Mouse (Mus musculus) MEL (cell line): Measurements from ENCODE around the gene Ddit4. TPM values are rescaled to one million over a fixed set of nuclear protein-coding genes. Genes with fewer than 3 reads are reported as not detected.

ENCODE experiments used
- DNase-seq: peaks from one replicate; pipeline ENCODE4 v3.0.0; 2011; ENCODE audit warnings: low read depth, low spot score
- H3K27ac ChIP-seq: 2 replicates; pipeline ENCODE4 v1.5.1; 2012; ENCODE audit warnings: low read depth, mild to moderate bottlenecking, control low read depth, low read length, moderate library complexity; ENCODE audit not compliant: control insufficient read depth
- H3K27me3 ChIP-seq, 2 experiments: fragments of 150-350 bp in 1 of 2; sonication (generic) in 1 of 2; 2 replicates each; pipeline ENCODE4 v1.6.1; 2012; ENCODE audit warnings: low read length in 2 of 2, mild to moderate bottlenecking in 2 of 2, improper control_type of control experiment in 1 of 2, moderate library complexity in 1 of 2; ENCODE audit not compliant: insufficient read depth in 2 of 2, control insufficient read depth in 1 of 2
- H3K36me3 ChIP-seq, 2 experiments: 2 replicates each; pipeline ENCODE4 v1.6.1; 2012 to 2014; ENCODE audit warnings: low read length in 2 of 2, improper control_type of control experiment in 1 of 2, inconsistent platforms in 1 of 2, mild to moderate bottlenecking in 1 of 2; ENCODE audit not compliant: insufficient read depth in 2 of 2, control insufficient read depth in 1 of 2
- H3K4me1 ChIP-seq, 2 experiments: fragments of 150-350 bp in 1 of 2; sonication (generic) in 1 of 2; 2 replicates each; pipeline ENCODE4 v1.6.1; 2012; ENCODE audit warnings: low read length in 2 of 2, improper control_type of control experiment in 1 of 2, mild to moderate bottlenecking in 1 of 2; ENCODE audit not compliant: insufficient read depth in 2 of 2, control insufficient read depth in 1 of 2
- H3K4me3 ChIP-seq, 2 experiments: fragments of 150-350 bp in 1 of 2; sonication (generic) in 1 of 2; 2 replicates each; pipeline ENCODE4 v1.5.1; 2012; ENCODE audit warnings: low read depth in 2 of 2, low read length in 2 of 2, mild to moderate bottlenecking in 2 of 2, moderate library complexity in 2 of 2, control low read depth in 1 of 2, improper control_type of control experiment in 1 of 2; ENCODE audit not compliant: control insufficient read depth in 1 of 2, insufficient read depth in 1 of 2
- H3K79me2 ChIP-seq: 2 replicates; pipeline ENCODE4 v1.6.1; 2012; ENCODE audit warnings: mild to moderate bottlenecking, low read length, moderate library complexity; ENCODE audit not compliant: control insufficient read depth, poor library complexity, insufficient read depth
- H3K9ac ChIP-seq: 2 replicates; pipeline ENCODE4 v1.6.1; 2012; ENCODE audit warnings: low read depth, mild to moderate bottlenecking, control low read depth, low read length, moderate library complexity; ENCODE audit not compliant: control insufficient read depth, poor library complexity, severe bottlenecking
- H3K9me3 ChIP-seq: fragments of 150-350 bp; sonication (generic); replicated peaks from 2 replicates; pipeline ENCODE4 v1.6.1; 2012; ENCODE audit warnings: mild to moderate bottlenecking, low read length, improper control_type of control experiment, moderate library complexity; ENCODE audit not compliant: insufficient read depth
- BHLHE40 ChIP-seq: IDR thresholded peaks from 2 replicates; pipeline ENCODE4 v1.6.1; 2012; ENCODE audit warnings: low read depth, mild to moderate bottlenecking, inconsistent platforms, low read length, improper control_type of control experiment, borderline replicate concordance
- CHD1 ChIP-seq: IDR thresholded peaks from 2 replicates; pipeline ENCODE4 v1.6.1; 2012; ENCODE audit warnings: low read depth, mild to moderate bottlenecking, inconsistent platforms, low read length, improper control_type of control experiment
- CTCF ChIP-seq, 3 experiments: IDR thresholded peaks in 2 of 3; conservative IDR thresholded peaks in 1 of 3; 2 replicates each; pipeline ENCODE4 v1.5.1; 2011 to 2012; ENCODE audit warnings: low read length in 3 of 3, low read depth in 2 of 3, mild to moderate bottlenecking in 2 of 3, improper control_type of control experiment in 1 of 3, inconsistent platforms in 1 of 3, mixed read lengths in 1 of 3, moderate library complexity in 1 of 3; ENCODE audit not compliant: control insufficient read depth in 1 of 3, insufficient read depth in 1 of 3, poor library complexity in 1 of 3, severe bottlenecking in 1 of 3
- EP300 ChIP-seq, 2 experiments: IDR thresholded peaks; 2 replicates each; pipeline ENCODE4 v1.6.1; 2011; ENCODE audit warnings: improper control_type of control experiment in 2 of 2, low read length in 2 of 2, low read depth in 1 of 2, mild to moderate bottlenecking in 1 of 2
- ETS1 ChIP-seq: IDR thresholded peaks from 2 replicates; pipeline ENCODE4 v1.6.1; 2012; ENCODE audit warnings: low read depth, mild to moderate bottlenecking, inconsistent platforms, low read length, improper control_type of control experiment, moderate library complexity
- GABPA ChIP-seq: IDR thresholded peaks from 2 replicates; pipeline ENCODE4 v1.6.1; 2012; ENCODE audit warnings: low read depth, mild to moderate bottlenecking, inconsistent platforms, low read length, improper control_type of control experiment, moderate library complexity
- GATA1 ChIP-seq: IDR thresholded peaks from 2 replicates; pipeline ENCODE4 v1.6.1; 2011; ENCODE audit warnings: low read depth, low read length, improper control_type of control experiment
- HCFC1 ChIP-seq: IDR thresholded peaks from 2 replicates; pipeline ENCODE4 v1.6.1; 2012; ENCODE audit warnings: low read depth, mild to moderate bottlenecking, inconsistent platforms, low read length, improper control_type of control experiment, moderate library complexity
- JUND ChIP-seq: IDR thresholded peaks from 2 replicates; pipeline ENCODE4 v1.6.1; 2011; ENCODE audit warnings: low read depth, mild to moderate bottlenecking, improper control_type of control experiment, low read length
- KAT2A ChIP-seq: conservative IDR thresholded peaks from 2 replicates; pipeline ENCODE4 v1.6.1; 2012; ENCODE audit warnings: low read depth, low read length, improper control_type of control experiment, inconsistent platforms
- MAFK ChIP-seq: IDR thresholded peaks from 2 replicates; pipeline ENCODE4 v1.6.1; 2011; ENCODE audit warnings: low read depth, mild to moderate bottlenecking, low read length, improper control_type of control experiment, borderline replicate concordance
- MAZ ChIP-seq: IDR thresholded peaks from 2 replicates; pipeline ENCODE4 v1.6.1; 2012; ENCODE audit warnings: low read depth, mild to moderate bottlenecking, inconsistent platforms, low read length, improper control_type of control experiment
- MXI1 ChIP-seq: IDR thresholded peaks from 2 replicates; pipeline ENCODE4 v1.6.1; 2011; ENCODE audit warnings: mild to moderate bottlenecking, low read depth, low read length, improper control_type of control experiment
- MYB ChIP-seq: IDR thresholded peaks from 2 replicates; pipeline ENCODE4 v1.6.1; 2011; ENCODE audit warnings: mild to moderate bottlenecking, low read depth, low read length, improper control_type of control experiment
- MYC ChIP-seq: IDR thresholded peaks from 2 replicates; pipeline ENCODE4 v1.6.1; 2011; ENCODE audit warnings: low read depth, mild to moderate bottlenecking, low read length, improper control_type of control experiment, moderate library complexity
- NELFE ChIP-seq: IDR thresholded peaks from 2 replicates; pipeline ENCODE4 v1.6.1; 2011; ENCODE audit warnings: low read depth, low read length, improper control_type of control experiment
- NRF1 ChIP-seq: IDR thresholded peaks from 2 replicates; pipeline ENCODE4 v1.6.1; 2014; ENCODE audit warnings: low read depth, mild to moderate bottlenecking, inconsistent platforms, low read length, improper control_type of control experiment, moderate library complexity; ENCODE audit not compliant: poor library complexity, insufficient read depth, severe bottlenecking
- POLR2A ChIP-seq, 2 experiments: IDR thresholded peaks; 2 replicates each; pipeline ENCODE4 v1.6.1; 2011 to 2012; ENCODE audit warnings: low read length in 2 of 2, mild to moderate bottlenecking in 2 of 2, control low read depth in 1 of 2, improper control_type of control experiment in 1 of 2, low read depth in 1 of 2, moderate library complexity in 1 of 2; ENCODE audit not compliant: control insufficient read depth in 1 of 2, insufficient read depth in 1 of 2, poor library complexity in 1 of 2
- POLR2AphosphoS2 ChIP-seq: IDR thresholded peaks from 2 replicates; pipeline ENCODE4 v1.6.1; 2011; ENCODE audit warnings: low read length, improper control_type of control experiment
- POLR2AphosphoS5 ChIP-seq: IDR thresholded peaks from 2 replicates; pipeline ENCODE4 v1.6.1; 2012; ENCODE audit warnings: low read depth, borderline replicate concordance, mild to moderate bottlenecking, inconsistent platforms, low read length, moderate library complexity, mixed read lengths
- RCOR1 ChIP-seq: IDR thresholded peaks from 2 replicates; pipeline ENCODE4 v1.6.1; 2012; ENCODE audit warnings: low read depth, mild to moderate bottlenecking, inconsistent platforms, low read length, improper control_type of control experiment
- SIN3A ChIP-seq: IDR thresholded peaks from 2 replicates; pipeline ENCODE4 v1.6.1; 2012; ENCODE audit warnings: low read length, improper control_type of control experiment, inconsistent platforms
- SMC3 ChIP-seq: IDR thresholded peaks from 2 replicates; pipeline ENCODE4 v1.6.1; 2011; ENCODE audit warnings: low read depth, low read length, improper control_type of control experiment
- TAL1 ChIP-seq: IDR thresholded peaks from 2 replicates; pipeline ENCODE4 v1.6.1; 2012; ENCODE audit warnings: mild to moderate bottlenecking, inconsistent platforms, low read length, moderate library complexity, mixed read lengths
- TBP ChIP-seq: IDR thresholded peaks from 2 replicates; pipeline ENCODE4 v1.8.0; 2011; ENCODE audit warnings: low read depth, low read length, improper control_type of control experiment
- TCF12 ChIP-seq: IDR thresholded peaks from 2 replicates; pipeline ENCODE4 v1.6.1; 2014; ENCODE audit warnings: low read depth, mild to moderate bottlenecking, inconsistent platforms, low read length, improper control_type of control experiment, moderate library complexity
- UBTF ChIP-seq: IDR thresholded peaks from 2 replicates; pipeline ENCODE4 v1.6.1; 2012; ENCODE audit warnings: low read depth, mild to moderate bottlenecking, inconsistent platforms, low read length, improper control_type of control experiment, moderate library complexity, borderline replicate concordance; ENCODE audit not compliant: insufficient read depth
- USF1 ChIP-seq: IDR thresholded peaks from 2 replicates; pipeline ENCODE4 v1.6.1; 2014; ENCODE audit warnings: low read depth, mild to moderate bottlenecking, inconsistent platforms, low read length, improper control_type of control experiment, moderate library complexity
- ZKSCAN1 ChIP-seq: IDR thresholded peaks from 2 replicates; pipeline ENCODE4 v1.6.1; 2012; ENCODE audit warnings: low read depth, mild to moderate bottlenecking, inconsistent platforms, low read length, improper control_type of control experiment, moderate library complexity
- ZMIZ1 ChIP-seq: IDR thresholded peaks from 2 replicates; pipeline ENCODE4 v1.6.1; 2012; ENCODE audit warnings: low read depth, mild to moderate bottlenecking, inconsistent platforms, low read length, improper control_type of control experiment, moderate library complexity
- ZNF384 ChIP-seq: IDR thresholded peaks from 2 replicates; pipeline ENCODE4 v1.6.1; 2012; ENCODE audit warnings: low read depth, mild to moderate bottlenecking, inconsistent platforms, low read length, improper control_type of control experiment
- polyA plus RNA-seq, 2 experiments: library from polyadenylated mRNA; stranded (reverse) in 1 of 2; unstranded in 1 of 2; fragments of >175 nt in 1 of 2; fragments of >200 nt in 1 of 2; gene quantifications; 2 replicates each; pipeline versions ENCODE4 v1.2.1 to v1.2.4; 2012; ENCODE audit warnings: low replicate concordance in 2 of 2, low read depth in 1 of 2; ENCODE audit not compliant: insufficient read length in 2 of 2, insufficient read depth in 1 of 2, missing spikeins in 1 of 2
- total RNA-seq: library from RNA; depleted of rRNA; stranded (reverse); fragments of 300-350 nt; gene quantifications from 2 replicates; pipeline ENCODE4 v1.2.3, GENCODE M21; 2012

The Ddit4 gene
- total and polyA plus RNA-seq, 3 experiments: 2.6 to 11.6 TPM; not detected in 1

GRCm38 (mm10) chr10:59974786-59975185, 23.2 kb upstream of the Ddit4 start:
- Histone ChIP-seq H3K27ac (peak overlapping the region; percentile 23), H3K4me1 (peaks cover 24 to 48% of the 10 kb centered on the region in 2 experiments), H3K4me3 (no peak overlapping the region), H3K9ac (peak overlapping the region; percentile 61; the same call in 1 of the 2 replicates), H3K79me2 (no peaks in the 10 kb centered on the region), H3K36me3 (peaks cover 0 to 32% of the 10 kb centered on the region in 2 experiments; a peak in 2 of 4 replicates), H3K27me3 (no peaks in the 10 kb centered on the region), H3K9me3 (no peaks in the 10 kb centered on the region)
- TF ChIP-seq ZKSCAN1: peak; percentile 87
- TF ChIP-seq ZMIZ1: no peak
- no peak for TF ChIP-seq ZNF384
- TF ChIP-seq MAZ: peak; percentile 71
- TF ChIP-seq GATA1: peak; percentile 48; the same call in 1 of the 2 replicates
- no peak for TF ChIP-seq JUND
- no peak for TF ChIP-seq POLR2AphosphoS2
- TF ChIP-seq CTCF (IDR thresholded peaks at IDR 0.05 in 2 of 3, conservative IDR thresholded peaks at IDR 0.05 in 1 of 3; ENCODE audit: control insufficient read depth in 1 of 3, insufficient read depth in 1 of 3, low read depth in 2 of 3, low read length in 3 of 3, poor library complexity in 1 of 3, severe bottlenecking in 1 of 3): no peak
- TF ChIP-seq SIN3A: peak; percentile 67; the same call in 1 of the 2 replicates
- no peak for TF ChIP-seq SMC3
- no peak for TF ChIP-seq TBP
- TF ChIP-seq MAFK: 0 out of 2 replicates have a peak, but pooled peaks have one; percentile 14
- no peak for TF ChIP-seq NRF1
- TF ChIP-seq MYB: no peak
- 0 out of 2 replicates have a peak, but pooled peaks have one; percentile 40 for TF ChIP-seq CHD1
- TF ChIP-seq HCFC1: peak; percentile 46; the same call in 1 of the 2 replicates
- TF ChIP-seq TAL1: peak; percentile 15; the same call in 1 of the 2 replicates
- peak; percentile 45; the same call in 1 of the 2 replicates for TF ChIP-seq TCF12
- TF ChIP-seq EP300 (IDR thresholded peaks at IDR 0.05; ENCODE audit: low read depth in 1 of 2, low read length in 2 of 2): peak; percentile 38 to 78; a peak in 3 of 4 replicates
- peak; percentile 56; the same call in 1 of the 2 replicates for TF ChIP-seq ETS1
- no peak for TF ChIP-seq GABPA
- TF ChIP-seq USF1: 0 out of 2 replicates have a peak, but pooled peaks have one; percentile 18
- TF ChIP-seq NELFE: peak; percentile 10
- TF ChIP-seq POLR2A (IDR thresholded peaks at IDR 0.05; ENCODE audit: control insufficient read depth in 1 of 2, insufficient read depth in 1 of 2, low read depth in 1 of 2, low read length in 2 of 2, poor library complexity in 1 of 2): no peak
- TF ChIP-seq BHLHE40: no peak
- TF ChIP-seq MXI1: peak; percentile 60; the same call in 1 of the 2 replicates
- no peak for TF ChIP-seq POLR2AphosphoS5
- no peak for TF ChIP-seq KAT2A
- peak; percentile 48; the same call in 1 of the 2 replicates for TF ChIP-seq RCOR1
- no peak for TF ChIP-seq UBTF
- 0 out of 2 replicates have a peak, but pooled peaks have one; percentile 28 for TF ChIP-seq MYC
- DNase-seq: peak; percentile 75
